ENCODE assay signal across 9 mouse cellular contexts in genomic region chr6:56476581-56476980, GRCm38 (mm10).
DNase-seq lines count a peak whose midpoint lies in the region; ATAC-seq and TF ChIP-seq lines count a peak whose summit lies in the region.
"Had no signal": no experiment of that assay in that cellular context is flagged by ENCODE, and none has a peak within 500 bp of the region (broad histone marks: within the 10 kb centered on the region; RNA-seq: fewer than 3 reads in every experiment).

No protein-coding gene starts in this region.

- no peak overlapping the region for H3K4me3 ChIP-seq in CH12.LX (replicated peaks in 1 of 3; ENCODE audit: low read depth in 2 of 3, low read length in 2 of 3, poor library complexity in 1 of 3)
- no peak overlapping the region for H3K4me3 ChIP-seq in hindbrain, embryonic 16.5 days (ENCODE audit: low read length)
- H3K4me3 ChIP-seq in midbrain, embryonic 13.5 days (replicated peaks), result no peak overlapping the region
- H3K4me3 ChIP-seq: limb, embryonic 13.5 days had no signal

- no peaks in the 10 kb centered on the region for H3K4me1 ChIP-seq in CH12.LX (ENCODE audit: control insufficient read depth in 1 of 2, insufficient read depth in 2 of 2)
- H3K4me1 ChIP-seq in hindbrain, embryonic 16.5 days (ENCODE audit: control insufficient read depth, insufficient read depth, low read depth, low read length), result no peaks in the 10 kb centered on the region
- H3K4me1 ChIP-seq in midbrain, embryonic 13.5 days (replicated peaks), result no peaks in the 10 kb centered on the region
- H3K4me1 ChIP-seq: limb, embryonic 13.5 days had no signal

- no peak overlapping the region for H3K9ac ChIP-seq in CH12.LX (ENCODE audit: insufficient read depth, low read depth)
- no peak overlapping the region for H3K9ac ChIP-seq in hindbrain, embryonic 16.5 days (ENCODE audit: low read depth, low read length)
- H3K9ac ChIP-seq in midbrain, embryonic 13.5 days (replicated peaks), result no peak overlapping the region
- H3K9ac ChIP-seq: limb, embryonic 13.5 days had no signal

- in situ Hi-C loops in CH12.LX (cut with MboI; ENCODE audit: low pct_ligation_motif_present, low pct_unique_long_range_greater_than_20kb, low sequenced_read_pairs), result loop anchor here (25.0 kb wide), 1 partner anchor 414 kb away; no protein-coding TSS in a partner anchor

- WGBS in hindbrain, embryonic 16.5 days, result 37% methylated on average over 6 of the region's 6 CpGs
- 32% methylated on average over 6 of the region's 6 CpGs for WGBS in midbrain, embryonic 13.5 days

- no peak for TF ChIP-seq POLR2A in CH12.LX (IDR thresholded peaks at IDR 0.05; ENCODE audit: low read depth, low read length)

- no peak overlapping the region for H3K4me2 ChIP-seq in CH12.LX (ENCODE audit: insufficient read depth, low read depth, poor library complexity, severe bottlenecking)
- no peak overlapping the region for H3K4me2 ChIP-seq in hindbrain, embryonic 16.5 days (ENCODE audit: low read length)
- no peak overlapping the region for H3K4me2 ChIP-seq in midbrain, embryonic 13.5 days (replicated peaks)
- H3K4me2 ChIP-seq: limb, embryonic 13.5 days had no signal

- H3K36me3 ChIP-seq in CH12.LX (replicated peaks in 1 of 2; ENCODE audit: control insufficient read depth in 1 of 2, insufficient read depth in 1 of 2, low read length in 1 of 2), result no peaks in the 10 kb centered on the region
- H3K36me3 ChIP-seq in hindbrain, embryonic 16.5 days (ENCODE audit: control insufficient read depth, insufficient read depth, low read length), result no peaks in the 10 kb centered on the region
- H3K36me3 ChIP-seq in midbrain, embryonic 13.5 days, result no peaks in the 10 kb centered on the region
- H3K36me3 ChIP-seq: limb, embryonic 13.5 days had no signal

- no peaks in the 10 kb centered on the region for H3K79me2 ChIP-seq in CH12.LX (replicated peaks; ENCODE audit: control insufficient read depth, extremely low read depth, insufficient read depth, poor library complexity, severe bottlenecking)

- ATAC-seq in hindbrain, embryonic 16.5 days, result peak; percentile 90
- peak; percentile 71; the same call in 1 of the 2 replicates for ATAC-seq in midbrain, embryonic 13.5 days

- TF ChIP-seq CTCF in CH12.LX (conservative IDR thresholded peaks at IDR 0.05 in 1 of 2, IDR thresholded peaks at IDR 0.05 in 1 of 2; ENCODE audit: low read depth in 2 of 2, low read length in 2 of 2), result peak; percentile 30 to 78; a peak in 3 of 4 replicates

- no peaks in the 10 kb centered on the region for H3K9me3 ChIP-seq in CH12.LX (replicated peaks; ENCODE audit: low read length)
- no peaks in the 10 kb centered on the region for H3K9me3 ChIP-seq in hindbrain, embryonic 16.5 days (ENCODE audit: control insufficient read depth, low read length)
- no peaks in the 10 kb centered on the region for H3K9me3 ChIP-seq in midbrain, embryonic 13.5 days
- H3K9me3 ChIP-seq: limb, embryonic 13.5 days had no signal

- no peak for TF ChIP-seq EP300 in CH12.LX (IDR thresholded peaks at IDR 0.05; ENCODE audit: low read length)

- no peaks in the 10 kb centered on the region for H3K27me3 ChIP-seq in CH12.LX (replicated peaks)
- no peaks in the 10 kb centered on the region for H3K27me3 ChIP-seq in hindbrain, embryonic 16.5 days (replicated peaks; ENCODE audit: control insufficient read depth, insufficient read depth, low read length)
- no peaks in the 10 kb centered on the region for H3K27me3 ChIP-seq in midbrain, embryonic 13.5 days
- H3K27me3 ChIP-seq: limb, embryonic 13.5 days had no signal

- intact Hi-C loops in gastrocnemius, postnatal 36 days (cut with DNase I), result loop anchor here (2.0 kb wide), 1 partner anchor 410 kb away; no protein-coding TSS in a partner anchor

- TF ChIP-seq RAD21 in CH12.LX (IDR thresholded peaks at IDR 0.05; ENCODE audit: low read depth, low read length), result peak; percentile 85

- dilution Hi-C loops in CH12.LX (cut with MboI; ENCODE audit: extremely low pct_ligation_motif_present, extremely low pct_unique_long_range_greater_than_20kb, low sequenced_read_pairs), result no loop called here

- DNase-seq in gastrocnemius, postnatal 10 days, result peak; percentile 26
- no peak for DNase-seq in gastrocnemius, adult 18-20 months (ENCODE audit: low spot score)
- peak; percentile 38 for DNase-seq in CH12.LX (ENCODE audit: extremely low read depth)
- peak; percentile 73 for DNase-seq in embryo, embryonic 10 days (ENCODE audit: low spot score)
- no peak for DNase-seq in spleen, postnatal 36 days (ENCODE audit: low spot score in 2 of 2)
- no peak for DNase-seq in gastrocnemius, postnatal 36 days

- no peak overlapping the region for H3K27ac ChIP-seq in CH12.LX (ENCODE audit: insufficient read depth, low read depth)
- no peak overlapping the region for H3K27ac ChIP-seq in hindbrain, embryonic 16.5 days (ENCODE audit: low read depth, low read length)
- H3K27ac ChIP-seq in midbrain, embryonic 13.5 days, result no peak overlapping the region
- H3K27ac ChIP-seq: limb, embryonic 13.5 days had no signal

TF ChIP-seq in CH12.LX, 34 proteins besides CTCF, POLR2A, EP300 and RAD21:
- TF ChIP-seq ETS1 (conservative IDR thresholded peaks at IDR 0.05; ENCODE audit: low read depth, low read length), result no peak
- no peak for TF ChIP-seq IRF4 (IDR thresholded peaks at IDR 0.05; ENCODE audit: low read depth, low read length)
- no peak for TF ChIP-seq MAZ (IDR thresholded peaks at IDR 0.05; ENCODE audit: low read depth, low read length)
- TF ChIP-seq HCFC1 (IDR thresholded peaks at IDR 0.05; ENCODE audit: low read depth, low read length), result no peak
- TF ChIP-seq NELFE (IDR thresholded peaks at IDR 0.05; ENCODE audit: low read depth, low read length), result no peak
- peak; percentile 80; the same call in 1 of the 2 replicates for TF ChIP-seq MAX (IDR thresholded peaks at IDR 0.05; ENCODE audit: low read length)
- TF ChIP-seq USF1 (IDR thresholded peaks at IDR 0.05; ENCODE audit: low read depth, low read length), result no peak
- TF ChIP-seq UBTF (IDR thresholded peaks at IDR 0.05; ENCODE audit: low read depth, low read length), result no peak
- no peak for TF ChIP-seq NRF1 (IDR thresholded peaks at IDR 0.05; ENCODE audit: low read depth, low read length)
- no peak for TF ChIP-seq E2F4 (IDR thresholded peaks at IDR 0.05; ENCODE audit: insufficient replicate concordance, low read depth, low read length)
- TF ChIP-seq SMC3 (IDR thresholded peaks at IDR 0.05; ENCODE audit: low read depth, low read length), result peak; percentile 87
- TF ChIP-seq JUN (IDR thresholded peaks at IDR 0.05; ENCODE audit: insufficient read depth, low read depth, low read length), result no peak
- TF ChIP-seq ELF1 (IDR thresholded peaks at IDR 0.05; ENCODE audit: low read depth, low read length), result no peak
- TF ChIP-seq ZC3H11A (IDR thresholded peaks at IDR 0.05; ENCODE audit: low read depth, low read length), result peak; percentile 69
- peak; percentile 34; the same call in 1 of the 2 replicates for TF ChIP-seq MYC (IDR thresholded peaks at IDR 0.05; ENCODE audit: low read depth, low read length)
- TF ChIP-seq JUND (conservative IDR thresholded peaks at IDR 0.05; ENCODE audit: low read depth, low read length), result no peak
- TF ChIP-seq CHD1 (IDR thresholded peaks at IDR 0.05; ENCODE audit: low read depth, low read length), result no peak
- TF ChIP-seq PAX5 (IDR thresholded peaks at IDR 0.05; ENCODE audit: low read length), result no peak
- TF ChIP-seq GABPA (IDR thresholded peaks at IDR 0.05; ENCODE audit: insufficient replicate concordance, low read depth, low read length), result no peak
- no peak for TF ChIP-seq ZKSCAN1 (IDR thresholded peaks at IDR 0.05; ENCODE audit: borderline replicate concordance, low read depth, low read length)
- TF ChIP-seq USF2 (conservative IDR thresholded peaks at IDR 0.05; ENCODE audit: low read depth, low read length), result no peak
- no peak for TF ChIP-seq ZNF384 (IDR thresholded peaks at IDR 0.05; ENCODE audit: low read depth, low read length)
- no peak for TF ChIP-seq KAT2A (IDR thresholded peaks at IDR 0.05; ENCODE audit: insufficient replicate concordance, low read length)
- no peak for TF ChIP-seq ZMIZ1 (IDR thresholded peaks at IDR 0.05; ENCODE audit: low read depth, low read length)
- TF ChIP-seq CHD2 (IDR thresholded peaks at IDR 0.05; ENCODE audit: low read length), result no peak
TF ChIP-seq in CH12.LX: peak in this region for 4.

Comparison
In these comparisons a context has a peak if more than half of its experiments do, and no peak if none do; other contexts are left out.
1. DNase-seq: peak in gastrocnemius, postnatal 10 days (single experiment), CH12.LX (single experiment) and embryo, embryonic 10 days (single experiment); none in gastrocnemius, adult 18-20 months (single experiment), spleen, postnatal 36 days (0 of 2) and gastrocnemius, postnatal 36 days (0 of 2).